In the genomic region with DNA sequence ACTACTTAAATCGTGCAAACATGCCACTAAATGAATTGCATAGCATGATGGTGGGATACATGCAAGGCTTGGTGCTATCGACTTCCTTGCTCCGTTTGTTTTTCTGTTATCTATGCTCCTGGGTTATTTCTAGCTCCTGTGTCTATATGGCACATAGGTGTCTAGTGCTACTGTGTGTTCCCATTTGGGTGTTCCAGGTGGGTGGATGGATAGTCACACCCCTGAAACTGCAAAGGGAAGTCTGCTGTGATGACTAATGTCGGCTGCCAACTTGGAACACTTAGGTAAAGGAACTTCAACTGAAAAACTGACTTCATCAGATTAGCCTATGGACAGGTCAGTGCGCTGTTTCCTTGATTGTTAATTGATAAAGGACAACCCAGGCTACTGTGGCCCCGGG, we compare ENCODE assay signal across 15 mouse cellular contexts. TPM values are rescaled to one million over a fixed set of nuclear protein-coding genes. Genes with fewer than 3 reads are reported as not detected.
DNase-seq lines count a peak whose midpoint lies in the region.
"Had no signal": no experiment of that assay in that cellular context is flagged by ENCODE, and none has a peak within 500 bp of the region (broad histone marks: within the 10 kb centered on the region; RNA-seq: fewer than 3 reads in every experiment).

No protein-coding gene starts in this region.

- peak; percentile 14 to 22 for DNase-seq in frontal cortex, postnatal 36 days (ENCODE audit: low spot score in 2 of 2)
- DNase-seq in frontal cortex, postnatal 25 days (ENCODE audit: low spot score in 2 of 2), result no peak
- peak; percentile 19 for DNase-seq in left cerebral cortex, adult 9 months (ENCODE audit: low spot score in 2 of 2)
- no peak for DNase-seq in left cerebral cortex, postnatal 10 days (ENCODE audit: extremely low spot score in 1 of 2, low spot score in 2 of 2)
- peak; percentile 79 for DNase-seq in brain, adult 2 months (ENCODE audit: low read depth, low spot score)
- peak; percentile 28 to 43 for DNase-seq in left cerebral cortex, postnatal 36 days (ENCODE audit: low spot score in 2 of 2)
- no peak for DNase-seq in cerebellum, postnatal 25 days
- DNase-seq: adrenal gland, postnatal 14 days; cerebellum, adult 18-20 months; cerebellum, adult 9-11 months; gastrocnemius, postnatal 10 days; heart, adult 2 months had no signal

- intact Hi-C loops in left cerebral cortex, postnatal 10 days (cut with DNase I), result no loop called here
- intact Hi-C loops in left cerebral cortex, postnatal 36 days (cut with DNase I), result no loop called here

RNA-seq across cellular contexts. Expression of a gene that starts 36.3 kb away (rescaled TPM):
- 10 to 100 TPM; 10.4 to 12.4 TPM for total RNA-seq in left cerebral cortex, postnatal 10 days (2021)
- total RNA-seq in left cerebral cortex, postnatal 36 days (2021), result 10 to 100 TPM in 1 of 2 experiments, 1 to 10 TPM in 1; 9.3 to 12.7 TPM
- total RNA-seq: adrenal gland, adult 18-20 months; adrenal gland, postnatal 14 days; CH12.LX; heart, adult 2 months; heart, postnatal 25 days had no signal

Comparison
In these comparisons a context has a peak if more than half of its experiments do, and no peak if none do; other contexts are left out.
1. DNase-seq: peak in frontal cortex, postnatal 36 days (2 of 2), left cerebral cortex, adult 9 months (2 of 2), brain, adult 2 months (single experiment) and left cerebral cortex, postnatal 36 days (2 of 2); none in frontal cortex, postnatal 25 days (0 of 2), left cerebral cortex, postnatal 10 days (0 of 2) and cerebellum, postnatal 25 days (0 of 2).